Mouse (Mus musculus) gastrocnemius, adult 18-20 months (tissue): ENCODE data around the gene Gmppa. TPM values are rescaled to one million over a fixed set of nuclear protein-coding genes. Genes with fewer than 3 reads are reported as not detected.

Source experiments
- DNase-seq: peaks from one replicate; pipeline ENCODE4 v3.0.0; 2021; ENCODE audit warnings: low spot score
- total RNA-seq, 2 experiments: library from RNA; stranded (reverse); gene quantifications; 2 replicates each; pipeline ENCODE4 v1.2.3; 2021

Gmppa gene
- total RNA-seq, 2 experiments from 2014 or later = 37.3 to 44.6 TPM

- no peak for DNase-seq
These were observed 12.8 kb upstream of the Gmppa start for GRCm38 (mm10) chr1:75422823-75423471.

- DNase-seq = no peak
These were observed 11.8 kb upstream of the Gmppa start for GRCm38 (mm10) chr1:75423780-75424390.

GRCm38 (mm10) chr1:75425796-75426471 lies 9.8 kb upstream of the Gmppa start:
- DNase-seq = peak; percentile 43

GRCm38 (mm10) chr1:75438782-75439181 lies 3.1 kb downstream of the Gmppa start:
- DNase-seq = no peak

- no peak for DNase-seq
These were observed 4.9 kb downstream of the Gmppa start for GRCm38 (mm10) chr1:75440661-75441060.

GRCm38 (mm10) chr1:75441471-75441996 lies 5.8 kb downstream of the Gmppa start:
- DNase-seq = no peak

- DNase-seq = no peak
These were observed 6.4 kb downstream of the Gmppa start for GRCm38 (mm10) chr1:75442171-75442570.

- DNase-seq = no peak
These were observed 7.1 kb downstream of the Gmppa start for GRCm38 (mm10) chr1:75442811-75443210.

GRCm38 (mm10) chr1:75443247-75444024 lies 7.7 kb downstream of the Gmppa start:
- no peak for DNase-seq

- DNase-seq = no peak
These were observed 8.5 kb downstream of the Gmppa start for GRCm38 (mm10) chr1:75444208-75444607.

GRCm38 (mm10) chr1:75445141-75445701 lies 9.5 kb downstream of the Gmppa start:
- DNase-seq = no peak

GRCm38 (mm10) chr1:75445751-75446611 lies 10.3 kb downstream of the Gmppa start:
- DNase-seq = peak; percentile 80

GRCm38 (mm10) chr1:75446656-75447055 lies 10.9 kb downstream of the Gmppa start:
- DNase-seq = no peak

- no peak for DNase-seq
These were observed 11.7 kb downstream of the Gmppa start for GRCm38 (mm10) chr1:75447265-75448051.

GRCm38 (mm10) chr1:75448052-75448431 lies 12.3 kb downstream of the Gmppa start:
- DNase-seq = no peak

- no peak for DNase-seq
These were observed 13.2 kb downstream of the Gmppa start for GRCm38 (mm10) chr1:75448937-75449336.

GRCm38 (mm10) chr1:75449377-75450135 lies 13.8 kb downstream of the Gmppa start:
- no peak for DNase-seq

GRCm38 (mm10) chr1:75450314-75451005 lies 14.7 kb downstream of the Gmppa start, which contains the start of gene Asic4:
Gene Asic4, plus strand, starts transcription at chr1:75450436.
- no peak for DNase-seq
